Mouse (Mus musculus) c-Kit-positive CD71-positive TER-119-positive erythroid progenitor cells, embryonic 14.5 days (primary cell): ENCODE data around the gene Stx18.

Source experiments
- DNase-seq: peaks from one replicate; pipeline ENCODE4 v3.0.0-alpha.2; 2013; ENCODE audit warnings: low spot score

The Stx18 gene

GRCm38 (mm10) chr5:38038710-38039592, at the start of gene Stx18:
Gene Stx18 (plus strand): TSS chr5:38038742.
- DNase-seq = peak; percentile 82

DNA sequence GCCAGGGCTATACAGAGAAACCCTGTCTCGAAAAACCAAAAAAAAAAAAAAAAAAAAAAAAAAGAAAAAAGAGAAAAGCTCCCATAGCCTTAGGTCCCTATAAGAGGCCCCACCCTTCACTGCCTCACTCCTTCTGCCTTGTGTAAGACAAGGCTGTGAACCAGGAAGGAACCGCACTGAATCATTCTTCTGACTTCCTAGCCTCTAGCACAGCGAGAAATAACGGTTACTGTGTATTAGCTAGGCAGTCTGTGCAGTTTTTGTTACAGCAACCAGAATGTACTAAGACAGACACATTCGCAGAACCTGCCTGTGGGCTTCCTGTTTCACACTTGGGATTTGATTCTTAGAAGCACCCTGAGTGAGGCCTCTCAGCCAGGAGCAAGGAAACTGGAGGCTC, 46.2 kb upstream of the Stx18 start:
- DNase-seq = no peak

DNA sequence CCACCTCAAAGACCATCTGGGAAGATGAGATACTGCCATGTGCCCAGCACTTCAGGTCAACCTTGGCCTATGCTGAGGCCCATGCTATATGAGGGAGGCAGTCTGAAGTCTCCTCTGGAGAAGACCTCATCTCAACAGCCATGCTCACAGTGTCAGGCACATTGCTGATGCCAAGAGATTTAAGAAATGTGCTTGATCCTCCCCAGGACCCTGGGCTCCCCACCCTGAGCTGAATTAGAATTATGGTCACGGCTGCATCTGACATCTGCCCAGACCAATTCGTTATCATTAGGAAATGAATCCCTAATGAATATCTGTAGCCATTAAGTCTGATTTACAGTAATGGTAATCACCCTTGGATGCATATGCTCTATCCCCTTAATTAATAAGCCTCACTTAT, 39.7 kb upstream of the Stx18 start:
- no peak for DNase-seq

- no peak for DNase-seq
These were observed 36.0 kb upstream of the Stx18 start for GRCm38 (mm10) chr5:38002573-38002972.

GRCm38 (mm10) chr5:38004746-38005145, 33.8 kb upstream of the Stx18 start:
- no peak for DNase-seq

- DNase-seq = no peak
These were observed 31.9 kb upstream of the Stx18 start for GRCm38 (mm10) chr5:38006415-38007347.

DNA sequence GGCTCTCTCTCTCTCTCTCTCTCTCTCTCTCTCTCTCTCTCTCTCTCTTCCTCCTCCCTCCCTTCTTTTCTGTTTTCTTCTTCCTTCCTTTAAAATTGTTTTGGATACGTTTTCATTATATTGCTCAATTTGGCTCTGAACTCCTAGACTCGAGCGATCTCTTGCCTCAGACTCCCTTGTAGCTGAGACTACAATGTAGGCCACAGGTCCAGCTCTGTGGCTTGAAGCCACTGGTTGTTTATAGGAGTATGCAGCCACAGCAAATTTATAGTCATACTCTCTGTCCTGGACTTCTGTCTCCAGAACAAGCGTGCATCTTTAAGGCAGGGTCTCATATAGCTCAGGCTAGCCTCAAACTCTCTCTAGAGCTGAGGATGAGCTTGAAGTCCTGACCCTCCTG, 29.5 kb upstream of the Stx18 start:
- DNase-seq = no peak

DNA sequence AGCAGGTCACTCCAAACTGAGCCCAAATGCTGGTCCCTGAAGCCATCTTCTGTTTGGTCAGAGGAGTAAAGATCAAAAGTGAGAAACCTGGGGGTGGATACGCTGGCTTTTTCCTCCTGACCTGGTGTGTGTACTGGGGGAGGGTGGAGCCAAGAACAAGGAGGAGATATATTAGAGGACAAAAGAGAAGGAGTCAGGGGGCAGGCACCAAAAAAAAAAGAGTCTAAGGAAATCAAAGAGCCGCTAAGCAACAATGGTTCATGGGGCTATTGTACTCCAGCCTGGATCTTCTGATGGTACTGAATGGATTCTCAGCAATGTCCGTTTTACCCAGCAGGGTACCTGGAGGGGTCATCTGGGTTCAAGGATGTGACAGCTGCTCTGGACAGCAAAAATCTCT, 23.6 kb upstream of the Stx18 start:
- DNase-seq = no peak

- no peak for DNase-seq
These were observed 21.6 kb upstream of the Stx18 start for GRCm38 (mm10) chr5:38016945-38017344.

- DNase-seq = no peak
These were observed 10.9 kb upstream of the Stx18 start for GRCm38 (mm10) chr5:38027656-38028055.

- DNase-seq = peak; percentile 29
These were observed 268 bp upstream of the Stx18 start for GRCm38 (mm10) chr5:38038274-38038673.

- no peak for DNase-seq
These were observed 1.3 kb downstream of the Stx18 start for GRCm38 (mm10) chr5:38039796-38040195.

- no peak for DNase-seq
These were observed 6.4 kb downstream of the Stx18 start for GRCm38 (mm10) chr5:38044923-38045322.

DNA sequence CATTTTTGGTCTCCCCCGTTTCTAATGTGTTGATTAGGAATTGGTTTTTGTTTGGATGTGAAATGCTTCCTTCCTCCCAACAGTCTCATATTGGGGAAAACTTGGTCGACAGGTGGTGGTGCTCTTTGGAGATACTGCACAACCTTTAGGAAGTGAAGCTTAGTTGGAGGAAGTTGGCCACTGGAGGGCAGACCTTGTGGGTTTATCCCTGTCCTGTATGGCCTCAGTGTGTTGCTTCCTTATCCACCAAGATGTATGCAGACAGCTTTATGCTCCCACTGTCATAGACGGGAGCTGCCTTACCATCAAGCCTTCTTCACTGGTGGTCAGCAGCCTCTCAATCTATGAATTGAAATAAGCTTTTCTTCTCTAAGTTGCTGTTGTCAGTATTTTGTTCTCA, 9.6 kb downstream of the Stx18 start:
- no peak for DNase-seq

GRCm38 (mm10) chr5:38061051-38061450, 22.5 kb downstream of the Stx18 start:
- DNase-seq = no peak

GRCm38 (mm10) chr5:38062709-38063108, 24.2 kb downstream of the Stx18 start:
- DNase-seq = peak; percentile 13

DNA sequence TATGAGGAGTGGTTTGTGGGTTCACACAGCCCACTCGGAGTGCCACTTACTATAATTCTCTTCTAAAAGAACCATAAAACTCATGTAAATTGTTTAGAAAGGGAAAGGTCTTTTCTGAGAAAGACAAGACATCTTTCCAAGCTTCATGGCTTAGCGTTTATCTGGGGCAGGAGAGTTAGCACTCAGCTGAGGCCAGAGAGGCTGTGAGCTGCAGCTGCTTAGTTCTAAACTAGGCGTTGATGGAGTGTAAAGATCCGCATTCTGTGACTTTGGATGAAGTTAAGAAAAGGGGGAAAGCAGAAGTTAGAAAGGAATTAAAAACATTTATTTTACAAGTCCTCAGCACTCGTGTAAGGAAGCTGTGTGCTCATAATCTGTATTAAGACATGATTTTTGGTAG, 24.8 kb downstream of the Stx18 start:
- no peak for DNase-seq

DNA sequence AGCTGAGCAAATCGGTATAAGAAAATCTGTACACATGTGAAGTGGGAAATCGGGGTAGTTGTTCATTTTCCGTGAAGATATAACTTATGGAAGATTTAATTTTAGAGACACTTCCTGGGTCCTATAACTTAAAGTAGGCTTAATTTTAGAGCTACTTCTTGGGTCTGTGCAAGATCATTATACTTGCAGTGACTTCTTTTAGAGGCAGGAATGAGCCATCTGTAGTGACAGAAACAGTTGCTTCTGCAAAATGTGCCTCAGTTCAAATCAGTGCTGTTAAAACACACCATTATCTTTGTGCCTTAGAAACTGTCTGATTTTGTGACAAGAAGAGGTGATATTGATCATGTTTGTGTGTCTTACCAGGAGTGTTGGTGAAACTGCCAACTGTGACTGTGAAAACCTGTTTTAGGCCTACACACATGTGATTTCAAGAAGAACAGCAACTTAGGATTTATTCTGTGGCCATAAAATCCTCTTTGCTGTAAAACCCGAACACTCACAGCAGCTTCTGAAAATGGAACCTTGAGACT, 25.6 kb downstream of the Stx18 start:
- no peak for DNase-seq

DNA sequence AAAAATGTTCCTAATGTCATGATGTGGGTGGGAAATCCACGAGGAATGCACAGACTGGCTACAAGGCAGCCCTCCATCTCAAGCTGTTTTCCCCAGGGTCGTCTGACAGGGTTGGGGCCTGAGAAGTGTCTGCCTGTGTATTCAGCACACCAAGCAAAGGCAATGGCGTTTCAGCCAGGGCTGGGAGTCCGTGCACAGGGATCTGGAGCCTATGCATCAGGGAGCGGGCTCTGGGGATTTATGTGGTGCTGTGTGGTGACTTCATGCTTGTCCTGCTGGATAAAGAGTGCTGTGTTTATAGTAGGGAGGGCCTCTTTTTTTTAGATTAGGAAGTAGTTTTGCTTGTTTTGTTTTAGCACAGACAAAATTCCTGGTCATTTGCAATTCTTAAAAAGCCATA, 26.2 kb downstream of the Stx18 start:
- DNase-seq = no peak

DNA sequence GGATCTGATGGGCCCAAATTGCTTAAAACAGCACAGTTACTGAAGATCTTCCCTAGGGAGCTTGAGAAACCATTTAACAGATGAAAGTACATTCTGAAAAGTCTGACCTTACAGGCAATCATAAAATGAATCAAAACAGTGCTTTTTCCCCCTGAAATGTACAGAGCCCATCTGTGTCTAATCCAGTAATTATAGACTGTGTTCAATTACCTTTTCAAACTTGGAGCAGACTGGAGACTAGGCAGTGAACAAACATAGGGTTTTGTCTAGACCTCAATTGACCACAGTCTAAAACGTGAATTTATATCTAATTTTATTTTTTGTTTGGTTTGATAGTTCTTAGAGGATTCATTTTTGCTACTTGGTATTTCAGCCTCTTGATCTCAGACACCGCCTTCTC, 26.9 kb downstream of the Stx18 start:
- no peak for DNase-seq

DNA sequence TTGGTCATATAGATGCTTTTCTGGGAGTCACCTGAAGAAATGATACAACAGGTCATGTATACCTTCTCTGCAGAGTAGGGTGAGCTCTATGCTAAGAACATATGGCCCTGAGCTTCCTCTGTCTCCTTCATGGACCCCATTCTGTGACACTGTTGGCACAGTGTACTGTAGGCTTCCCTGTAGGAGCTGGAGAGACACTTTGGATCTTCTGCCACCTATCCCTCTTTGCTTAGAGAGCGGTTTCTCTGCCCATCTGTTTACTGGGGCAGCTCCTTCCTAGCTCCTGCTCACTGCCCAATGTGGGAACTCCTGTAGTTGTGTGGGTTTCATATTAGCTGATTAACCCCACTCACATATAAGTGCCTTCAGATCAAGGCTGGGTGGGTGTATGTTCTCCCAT, 28.1 kb downstream of the Stx18 start:
- no peak for DNase-seq

DNA sequence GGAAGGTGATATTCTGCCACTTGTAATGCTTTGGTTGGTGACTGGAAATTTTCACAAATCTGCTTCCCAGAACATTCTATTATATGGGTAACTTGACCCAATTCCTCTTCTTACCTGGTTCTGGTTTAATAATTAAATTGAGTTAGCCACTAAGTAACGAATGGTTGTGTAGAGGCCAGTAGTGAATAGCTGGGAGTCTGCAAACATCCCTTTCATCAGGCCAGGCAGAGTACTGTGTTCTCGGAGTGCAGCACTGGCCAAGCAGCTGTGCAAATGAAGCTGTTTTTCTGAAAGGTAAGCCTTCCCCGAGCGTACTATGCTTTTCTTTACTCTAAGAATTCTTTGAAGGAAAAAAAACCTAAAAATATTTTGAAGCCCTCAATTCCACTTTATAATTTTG, 37.8 kb downstream of the Stx18 start:
- no peak for DNase-seq

- no peak for DNase-seq
These were observed 40.0 kb downstream of the Stx18 start for GRCm38 (mm10) chr5:38078575-38078974.
